Mouse (Mus musculus) cerebellum, adult 2 months (tissue): ENCODE measurements around the gene Ssr2.

ENCODE experiments used
- CTCF ChIP-seq: fragments of 200-500 bp; IDR thresholded peaks from 2 replicates; pipeline ENCODE4 v1.5.1; 2011; ENCODE audit warnings: low read depth, mild to moderate bottlenecking, control low read depth, low read length, moderate library complexity, borderline replicate concordance; ENCODE audit not compliant: insufficient read depth
- POLR2A ChIP-seq: fragments of 200-500 bp; IDR thresholded peaks from 2 replicates; pipeline ENCODE4 v1.6.1; 2011; ENCODE audit warnings: low read length, control low read depth, borderline replicate concordance; ENCODE audit not compliant: insufficient read depth

DNA sequence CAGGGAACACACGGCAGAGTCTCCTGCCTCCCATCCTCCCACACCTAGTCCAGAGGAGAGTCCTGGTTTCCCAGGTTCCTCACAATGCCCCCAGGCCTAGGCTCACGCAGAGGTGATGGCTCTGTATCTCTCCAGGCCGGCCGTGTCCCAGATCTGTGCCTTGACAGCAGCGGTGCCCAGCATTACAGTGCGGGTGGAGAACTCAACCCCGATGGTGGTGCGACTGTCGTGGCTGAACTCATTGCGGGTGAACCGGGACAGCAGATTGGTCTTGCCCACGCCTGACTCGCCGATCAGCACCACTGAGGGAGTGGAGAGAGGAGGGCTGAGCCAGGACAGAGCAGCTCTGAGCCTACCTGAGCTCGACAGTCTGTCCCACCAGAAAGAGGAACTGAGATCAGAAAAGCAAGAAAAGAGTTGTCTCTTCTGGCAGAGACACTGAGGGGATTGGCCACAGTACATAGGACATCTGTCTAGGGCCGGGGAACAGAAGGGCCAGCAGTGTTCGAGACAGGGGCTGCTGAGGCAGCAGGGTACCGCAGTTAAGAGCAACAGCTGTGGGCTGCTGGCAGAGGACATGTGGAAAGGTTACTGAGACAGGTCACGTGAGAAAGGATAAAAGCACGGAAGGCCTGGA lies 30.6 kb upstream of the Ssr2 start:
- no peak for TF ChIP-seq POLR2A
- no peak for TF ChIP-seq CTCF
